Mouse (Mus musculus): ENCODE results near the gene Rangrf. TPM values are rescaled to one million over a fixed set of nuclear protein-coding genes. Genes with fewer than 3 reads are reported as not detected.
A peak's percentile ranks its signal among the peaks of the same experiment; 100 is the strongest.
"Not testable (repeated sequence)": the region's sequence is repeated elsewhere in the genome, so short reads cannot be mapped to it uniquely, and the experiment has no call there.

Gene Rangrf
- total RNA-seq (2021) = 20.7 and 22.4 TPM in 2 replicates
- long read RNA-seq, transcript Rangrf-201 (5 exons, 820 nt) = major isoform, 8 of 9 reads
- long read RNA-seq, partial matches to known transcripts = 0 of 9 reads
- long read RNA-seq, other reads (novel, unspliced or antisense) = 1 of 9 reads

GRCm38 (mm10) chr11:68975085-68975484 is at the start of gene Rangrf:
Rangrf (minus strand) TSS chr11:68975185.
- DNase-seq = no peak

- DNase-seq = no peak
Measured at GRCm38 (mm10) chr11:69020691-69021090, 45.7 kb upstream of the Rangrf start.

- no peak for DNase-seq
Measured at GRCm38 (mm10) chr11:69016755-69017154, 41.8 kb upstream of the Rangrf start.

GRCm38 (mm10) chr11:69015644-69016441 is 40.9 kb upstream of the Rangrf start, which contains the start of gene Ctc1:
Ctc1 (plus strand) TSS chr11:69015911.
- peak; percentile 86 for DNase-seq

- peak; percentile 82 for DNase-seq
Measured at GRCm38 (mm10) chr11:69012071-69012601, 37.2 kb upstream of the Rangrf start.

- not testable (repeated sequence) for DNase-seq
Measured at GRCm38 (mm10) chr11:69011445-69011844, 36.5 kb upstream of the Rangrf start.

GRCm38 (mm10) chr11:69010400-69011323 is 35.7 kb upstream of the Rangrf start:
- no peak for DNase-seq

- DNase-seq = no peak
Measured at GRCm38 (mm10) chr11:69009508-69009907, 34.5 kb upstream of the Rangrf start.

- peak; percentile 93 for DNase-seq
Measured at GRCm38 (mm10) chr11:69008182-69009121, 33.5 kb upstream of the Rangrf start, which contains the start of gene Pfas. Pfas (minus strand) TSS chr11:69008460.

- not testable (repeated sequence) for DNase-seq
Measured at GRCm38 (mm10) chr11:69006575-69006974, 31.6 kb upstream of the Rangrf start.

GRCm38 (mm10) chr11:69005193-69005592 is 30.2 kb upstream of the Rangrf start:
- no peak for DNase-seq

GRCm38 (mm10) chr11:69003592-69003991 is 28.6 kb upstream of the Rangrf start:
- DNase-seq = peak; percentile 52

GRCm38 (mm10) chr11:69002782-69003181 is 27.8 kb upstream of the Rangrf start:
- DNase-seq = not testable (repeated sequence)

GRCm38 (mm10) chr11:68997080-68997479 is 22.1 kb upstream of the Rangrf start:
- no peak for DNase-seq

GRCm38 (mm10) chr11:68994377-68994776 is 19.4 kb upstream of the Rangrf start:
- no peak for DNase-seq

GRCm38 (mm10) chr11:68993122-68993521 is 18.1 kb upstream of the Rangrf start:
- DNase-seq = peak; percentile 33

- peak; percentile 18 for DNase-seq
Measured at GRCm38 (mm10) chr11:68988341-68988740, 13.4 kb upstream of the Rangrf start.

GRCm38 (mm10) chr11:68987365-68987882 is 12.4 kb upstream of the Rangrf start:
- no peak for DNase-seq

- DNase-seq = peak; percentile 78
Measured at GRCm38 (mm10) chr11:68982639-68983369, 7.8 kb upstream of the Rangrf start.

GRCm38 (mm10) chr11:68980919-68981318 is 5.9 kb upstream of the Rangrf start:
- DNase-seq = no peak
